Mouse (Mus musculus) hematopoietic stem cell, adult 5-6 weeks (primary cell): Measurements from ENCODE around the gene Ptcd1. TPM values are rescaled to one million over a fixed set of nuclear protein-coding genes. Genes with fewer than 3 reads are reported as not detected.
"Not testable (repeated sequence)": the region's sequence is repeated elsewhere in the genome, so short reads cannot be mapped to it uniquely, and the experiment has no call there.

Source experiments
- ATAC-seq, 2 experiments: fragments of 125-278 bp in 1 of 2; replicated peaks in 1 of 2; 2 replicates each; pipeline ENCODE4 v1.8.0; 2016 to 2017; ENCODE audit warnings: inconsistent platforms in 2 of 2, mild to moderate bottlenecking in 2 of 2, moderate number of reproducible peaks in 2 of 2, low read depth in 1 of 2, moderate TSS enrichment in 1 of 2; ENCODE audit not compliant: low FRiP score in 2 of 2, poor library complexity in 2 of 2, severe bottlenecking in 2 of 2, insufficient read depth in 1 of 2, low TSS enrichment in 1 of 2
- total RNA-seq: library from RNA; stranded (forward); fragments of 172-1452, 232-1000 nt; gene quantifications from 2 replicates; pipeline ENCODE4 v1.2.3, GENCODE M21; 2017

The Ptcd1 gene
- total RNA-seq, result 16.7 and 20.0 TPM in 2 replicates

GRCm38 (mm10) chr5:145166536-145167305 lies at the start of gene Ptcd1, which contains the start of gene Cpsf4:
TSS of gene Ptcd1 (minus strand) at chr5:145167108.
TSS of gene Cpsf4 (plus strand) at chr5:145167213.
- ATAC-seq, result peak; percentile 93

- peak in 1 of 2 experiments; percentile 32; a peak in 1 of 4 replicates for ATAC-seq
Observed at GRCm38 (mm10) chr5:145214679-145215078, 47.8 kb upstream of the Ptcd1 start.

- ATAC-seq, result no peak
Observed at GRCm38 (mm10) chr5:145213505-145213904, 46.6 kb upstream of the Ptcd1 start.

GRCm38 (mm10) chr5:145212216-145212615 lies 45.3 kb upstream of the Ptcd1 start:
- ATAC-seq, result no peak

GRCm38 (mm10) chr5:145211340-145211739 lies 44.4 kb upstream of the Ptcd1 start:
- no peak for ATAC-seq

GRCm38 (mm10) chr5:145208391-145208790 lies 41.5 kb upstream of the Ptcd1 start:
- not testable (repeated sequence) for ATAC-seq

GRCm38 (mm10) chr5:145207954-145208353 lies 41.0 kb upstream of the Ptcd1 start:
- ATAC-seq, result no peak

GRCm38 (mm10) chr5:145207385-145207784 lies 40.5 kb upstream of the Ptcd1 start:
- no peak for ATAC-seq

GRCm38 (mm10) chr5:145205041-145205440 lies 38.1 kb upstream of the Ptcd1 start:
- ATAC-seq, result no peak

GRCm38 (mm10) chr5:145203936-145204691 lies 37.2 kb upstream of the Ptcd1 start, which contains the start of gene Zkscan5:
TSS of gene Zkscan5 (plus strand) at chr5:145204562.
- peak; percentile 85 to 89 for ATAC-seq

GRCm38 (mm10) chr5:145202446-145202845 lies 35.5 kb upstream of the Ptcd1 start:
- ATAC-seq, result no peak

- peak; percentile 63 to 76 for ATAC-seq
Observed at GRCm38 (mm10) chr5:145201321-145201991, 34.5 kb upstream of the Ptcd1 start, which contains the start of gene Zkscan14. TSS of gene Zkscan14 (minus strand) at chr5:145201868.

GRCm38 (mm10) chr5:145200387-145200786 lies 33.5 kb upstream of the Ptcd1 start:
- no peak for ATAC-seq

GRCm38 (mm10) chr5:145191962-145192361 lies 25.1 kb upstream of the Ptcd1 start, which contains the start of gene Atp5j2:
TSS of gene Atp5j2 (minus strand) at chr5:145192062.
- no peak for ATAC-seq

- peak; percentile 95 for ATAC-seq
Observed at GRCm38 (mm10) chr5:145190875-145191798, 24.2 kb upstream of the Ptcd1 start.

GRCm38 (mm10) chr5:145190373-145190772 lies 23.5 kb upstream of the Ptcd1 start:
- no peak; a peak in 1 of 4 replicates for ATAC-seq

- no peak for ATAC-seq
Observed at GRCm38 (mm10) chr5:145189416-145189815, 22.5 kb upstream of the Ptcd1 start.
